Mouse (Mus musculus) embryonic facial prominence, embryonic 15.5 days (tissue): ENCODE data around the gene Slc22a14. TPM values are rescaled to one million over a fixed set of nuclear protein-coding genes. Genes with fewer than 3 reads are reported as not detected.

Experiments used
- ATAC-seq: fragments of 200-750 bp; cut with Nextera tagmentation; 2 replicates; pipeline ENCODE4 v1.8.0; 2017; ENCODE audit warnings: low read depth, moderate TSS enrichment; ENCODE audit not compliant: insufficient number of reproducible peaks, low FRiP score, low TSS enrichment
- H3K27ac ChIP-seq: fragments of 300-500 bp; sonication (generic); replicated peaks from 2 replicates; pipeline ENCODE4 v1.5.1; 2015; ENCODE audit warnings: mild to moderate bottlenecking, inconsistent platforms
- H3K27me3 ChIP-seq: fragments of 300-500 bp; sonication (generic); 2 replicates; pipeline ENCODE4 v1.6.1; 2015; ENCODE audit warnings: inconsistent platforms
- H3K36me3 ChIP-seq: fragments of 300-500 bp; sonication (generic); 2 replicates; pipeline ENCODE4 v1.6.1; 2015; ENCODE audit warnings: mild to moderate bottlenecking, inconsistent platforms
- H3K4me1 ChIP-seq: fragments of 300-500 bp; sonication (generic); 2 replicates; pipeline ENCODE4 v1.6.1; 2015; ENCODE audit warnings: inconsistent platforms
- H3K4me2 ChIP-seq: fragments of 300-500 bp; sonication (generic); replicated peaks from 2 replicates; pipeline ENCODE4 v1.6.1; 2015; ENCODE audit warnings: mild to moderate bottlenecking, inconsistent platforms
- H3K4me3 ChIP-seq: fragments of 300-500 bp; sonication (generic); replicated peaks from 2 replicates; pipeline ENCODE4 v1.5.1; 2015; ENCODE audit warnings: mild to moderate bottlenecking, inconsistent platforms
- H3K9ac ChIP-seq: fragments of 300-500 bp; sonication (generic); 2 replicates; pipeline ENCODE4 v1.6.1; 2015; ENCODE audit warnings: inconsistent platforms
- H3K9me3 ChIP-seq: fragments of 300-500 bp; sonication (generic); replicated peaks from 2 replicates; pipeline ENCODE4 v1.6.1; 2016; ENCODE audit warnings: inconsistent platforms
- WGBS: fragments of 180-500 bp; shearing (Covaris S2); methylation state at CpG from one replicate; pipeline ENCODE4 v1.1.7; 2015; 5-methylcytosine and 5-hydroxymethylcytosine counted together
- polyA plus RNA-seq: library from polyadenylated mRNA; unstranded; fragments of >200 nt; fragmentation: Nextera tagmentation; extraction: Ambion mirVana; gene quantifications from 2 replicates; pipeline ENCODE4 v1.2.1, GENCODE M21; 2015

The Slc22a14 gene
- polyA plus RNA-seq, 1 experiment from 2014 or later = 0.08 TPM

DNA sequence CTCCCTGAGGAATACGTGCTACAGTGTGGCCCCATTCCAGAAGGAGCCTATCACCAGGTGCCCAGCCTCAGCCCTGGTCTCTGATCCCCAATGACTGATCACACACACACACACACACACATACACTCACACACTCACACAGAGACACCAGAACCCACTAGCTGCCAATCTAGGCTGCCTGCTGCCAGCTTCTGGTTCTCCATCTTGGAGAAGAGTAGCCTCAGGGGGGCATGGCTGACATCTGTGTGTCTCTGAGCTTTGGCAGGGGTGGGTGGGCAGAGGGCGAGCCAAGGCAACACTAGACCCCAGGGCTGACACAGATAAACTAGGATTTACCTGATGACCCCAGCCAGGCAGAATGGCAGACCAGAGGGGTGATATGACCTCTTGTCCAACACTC, 226.5 kb downstream of the Slc22a14 start:
- WGBS = 82% methylated on average over 2 of the region's 2 CpGs
- Histone ChIP-seq H3K4me1 (no peaks in the 10 kb centered on the region), H3K4me3 (no peak overlapping the region), H3K9me3 (no peaks in the 10 kb centered on the region), H3K27ac (no peak overlapping the region), H3K4me2 (no peak overlapping the region), H3K36me3 (no peaks in the 10 kb centered on the region), H3K9ac (no peak overlapping the region), H3K27me3 (no peaks in the 10 kb centered on the region)
- ATAC-seq = no peak

GRCm38 (mm10) chr9:119130692-119131091, 234.7 kb downstream of the Slc22a14 start:
- Histone ChIP-seq H3K9ac (no peak overlapping the region), H3K27me3 (no peaks in the 10 kb centered on the region), H3K4me2 (no peak overlapping the region), H3K4me1 (no peaks in the 10 kb centered on the region), H3K9me3 (no peaks in the 10 kb centered on the region), H3K27ac (no peak overlapping the region), H3K36me3 (no peaks in the 10 kb centered on the region), H3K4me3 (no peak overlapping the region)
- no peak for ATAC-seq
- 55% methylated on average over 5 of the region's 5 CpGs for WGBS

GRCm38 (mm10) chr9:119128436-119129181, 236.7 kb downstream of the Slc22a14 start:
- H3K9me3 ChIP-seq = no peaks in the 10 kb centered on the region

GRCm38 (mm10) chr9:119122596-119123369, 242.6 kb downstream of the Slc22a14 start:
- Histone ChIP-seq H3K9ac (no peak overlapping the region), H3K4me2 (no peak overlapping the region), H3K4me1 (no peaks in the 10 kb centered on the region), H3K4me3 (no peak overlapping the region), H3K9me3 (no peaks in the 10 kb centered on the region), H3K36me3 (no peaks in the 10 kb centered on the region), H3K27me3 (no peaks in the 10 kb centered on the region), H3K27ac (no peak overlapping the region)
- no peak for ATAC-seq
- WGBS = 69% methylated on average over 18 of the region's 18 CpGs

More at GRCm38 (mm10) chr9:119128436-119129181, 236.7 kb downstream of the Slc22a14 start:
- Histone ChIP-seq H3K4me2 (no peak overlapping the region), H3K27ac (no peak overlapping the region), H3K9ac (no peak overlapping the region), H3K4me3 (no peak overlapping the region), H3K27me3 (no peaks in the 10 kb centered on the region), H3K36me3 (no peaks in the 10 kb centered on the region), H3K4me1 (no peaks in the 10 kb centered on the region)
- 71% methylated on average over 12 of the region's 12 CpGs for WGBS
- no peak for ATAC-seq

DNA sequence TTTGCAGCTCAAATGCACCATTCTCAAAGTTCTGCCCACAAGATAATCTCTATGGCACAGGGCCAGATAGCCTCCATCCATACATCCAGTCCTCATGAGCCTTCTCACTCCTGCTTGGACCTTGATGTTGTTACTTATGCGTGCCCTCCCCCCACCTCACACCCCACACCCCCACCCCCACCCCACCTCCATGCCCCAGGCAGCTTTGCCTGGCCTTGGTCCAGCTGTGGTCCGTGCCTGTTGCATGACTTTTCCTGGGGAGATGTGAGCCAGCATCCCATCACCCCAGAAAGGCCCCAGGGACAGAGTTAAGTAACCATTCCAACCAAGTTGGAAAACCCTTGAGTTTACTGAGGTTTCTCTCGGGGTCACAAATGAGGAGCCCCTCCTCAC, 245.2 kb downstream of the Slc22a14 start:
- Histone ChIP-seq H3K27me3 (no peaks in the 10 kb centered on the region), H3K4me1 (no peaks in the 10 kb centered on the region), H3K4me2 (no peak overlapping the region), H3K27ac (no peak overlapping the region), H3K4me3 (no peak overlapping the region), H3K36me3 (no peaks in the 10 kb centered on the region), H3K9ac (no peak overlapping the region), H3K9me3 (no peaks in the 10 kb centered on the region)
- WGBS = 62% methylated on average over 3 of the region's 3 CpGs
- ATAC-seq = no peak

Other genes with a start within 250 kb of the Slc22a14 start
- 2.1 and 3.0 TPM in 2 replicates for gene Acaa1b, start 208.5 kb downstream of the Slc22a14 start, polyA plus RNA-seq
- not detected in 2 replicates for gene Gm47289, start 206.4 kb downstream of the Slc22a14 start, polyA plus RNA-seq
- not detected in 2 replicates for gene Slc22a13, start 156.5 kb downstream of the Slc22a14 start, polyA plus RNA-seq
- 11.8 and 12.1 TPM in 2 replicates for gene Oxsr1, start 43.1 kb downstream of the Slc22a14 start, polyA plus RNA-seq
- 117 and 120 TPM in 2 replicates for gene Acaa1a, start 25.9 kb downstream of the Slc22a14 start, polyA plus RNA-seq
- 32.1 and 33.1 TPM in 2 replicates for gene Myd88, start 24.1 kb downstream of the Slc22a14 start, polyA plus RNA-seq
- 5.5 and 7.7 TPM in 2 replicates for gene Xylb, start 8.2 kb downstream of the Slc22a14 start, polyA plus RNA-seq
- 20.8 and 21.4 TPM in 2 replicates for gene Acvr2b, start 36.6 kb upstream of the Slc22a14 start, polyA plus RNA-seq
- 25.6 TPM in 2 replicates for gene Exog, start 79.4 kb upstream of the Slc22a14 start, polyA plus RNA-seq
- gene Scn5a, start 213.5 kb upstream of the Slc22a14 start, polyA plus RNA-seq = 0.76 and 0.80 TPM in 2 replicates